Mouse (Mus musculus) lung, embryonic 15.5 days (tissue): ENCODE results near the gene Ermn. TPM values are rescaled to one million over a fixed set of nuclear protein-coding genes. Genes with fewer than 3 reads are reported as not detected.

ENCODE experiments used
- ATAC-seq: fragments of 200-750 bp; cut with Nextera tagmentation; 2 replicates; pipeline ENCODE4 v1.8.0; 2017; ENCODE audit warnings: moderate number of reproducible peaks, borderline replicate concordance; ENCODE audit not compliant: low FRiP score, low TSS enrichment; ENCODE audit errors: extremely low read depth
- H3K27ac ChIP-seq: fragments of 300-500 bp; sonication (generic); 2 replicates; pipeline ENCODE4 v1.5.1; 2015; ENCODE audit warnings: moderate library complexity, mild to moderate bottlenecking, inconsistent platforms
- H3K27me3 ChIP-seq: fragments of 300-500 bp; sonication (generic); 2 replicates; pipeline ENCODE4 v1.6.1; 2015; ENCODE audit warnings: inconsistent platforms
- H3K36me3 ChIP-seq: fragments of 300-500 bp; sonication (generic); 2 replicates; pipeline ENCODE4 v1.6.1; 2015; ENCODE audit warnings: inconsistent platforms
- H3K4me1 ChIP-seq: fragments of 300-500 bp; sonication (generic); 2 replicates; pipeline ENCODE4 v1.6.1; 2015; ENCODE audit warnings: inconsistent platforms
- H3K4me2 ChIP-seq: fragments of 300-500 bp; sonication (generic); 2 replicates; pipeline ENCODE4 v1.6.1; 2015; ENCODE audit warnings: inconsistent platforms, mild to moderate bottlenecking, moderate library complexity
- H3K4me3 ChIP-seq: fragments of 300-500 bp; sonication (generic); 2 replicates; pipeline ENCODE4 v1.5.1; 2015; ENCODE audit warnings: mild to moderate bottlenecking, inconsistent platforms
- H3K9ac ChIP-seq: fragments of 300-500 bp; sonication (generic); 2 replicates; pipeline ENCODE4 v1.6.1; 2015; ENCODE audit warnings: inconsistent platforms
- H3K9me3 ChIP-seq: fragments of 300-500 bp; sonication (generic); 2 replicates; pipeline ENCODE4 v1.6.1; 2016; ENCODE audit warnings: inconsistent platforms
- WGBS: fragments of 180-500 bp; shearing (Covaris S2); methylation state at CpG from one replicate; pipeline ENCODE4 v1.1.7; 2015; 5-methylcytosine and 5-hydroxymethylcytosine counted together
- polyA plus RNA-seq: library from polyadenylated mRNA; unstranded; fragments of >200 nt; fragmentation: Nextera tagmentation; extraction: Ambion mirVana; gene quantifications from 2 replicates; pipeline ENCODE4 v1.2.1, GENCODE M21; 2015

Ermn gene
- not detected in 2 replicates for polyA plus RNA-seq

DNA sequence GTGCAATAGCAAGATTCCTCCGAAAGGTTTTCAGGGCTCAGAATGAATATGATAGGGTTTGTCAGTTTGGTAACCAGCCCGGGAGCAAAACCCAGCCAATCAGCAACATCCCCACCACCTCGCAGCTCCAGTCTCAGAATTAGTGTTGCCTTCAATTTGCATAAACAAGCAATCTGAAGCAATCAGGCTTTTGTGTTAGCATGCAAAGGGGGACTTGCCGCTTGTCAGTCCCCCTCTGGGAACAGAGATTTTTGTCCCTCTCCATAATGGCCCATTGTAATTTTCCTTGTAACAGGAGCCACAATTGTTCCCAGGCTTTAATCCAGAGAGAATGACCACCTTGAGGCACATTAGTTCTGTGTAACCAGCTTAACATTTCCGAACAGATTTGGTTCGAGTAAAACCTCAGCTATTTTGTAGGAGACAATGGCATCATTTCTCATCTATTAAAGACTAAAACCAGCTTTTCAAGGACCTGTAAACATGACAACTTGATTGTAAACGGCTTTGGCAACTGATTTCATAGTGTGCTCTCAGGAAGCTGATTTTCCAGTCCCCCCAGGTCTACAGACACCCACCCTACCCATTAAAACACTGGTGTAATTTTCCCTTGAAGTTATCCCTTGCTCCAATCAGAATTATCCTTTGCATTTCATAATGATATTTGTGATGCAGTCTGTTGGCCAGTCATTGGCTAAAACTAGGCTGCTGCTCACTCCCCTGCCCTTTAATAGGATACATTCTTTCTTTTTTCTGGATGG is at the start of gene Ermn:
Gene Ermn (minus strand): TSS at position 44 of the 761 bp plus-strand sequence.
- no peak for ATAC-seq
- Histone ChIP-seq H3K9me3 (no peaks in the 10 kb centered on the region), H3K9ac (no peak within 1 kb of the TSS), H3K4me1 (no peaks in the 10 kb centered on the region), H3K27ac (no peak within 1 kb of the TSS), H3K27me3 (no peaks in the 10 kb centered on the region), H3K4me3 (no peak within 1 kb of the TSS), H3K4me2 (no peak within 1 kb of the TSS), H3K36me3 (no peaks in the 10 kb centered on the region)
- WGBS, result 46% methylated on average over 7 of the region's 7 CpGs

DNA sequence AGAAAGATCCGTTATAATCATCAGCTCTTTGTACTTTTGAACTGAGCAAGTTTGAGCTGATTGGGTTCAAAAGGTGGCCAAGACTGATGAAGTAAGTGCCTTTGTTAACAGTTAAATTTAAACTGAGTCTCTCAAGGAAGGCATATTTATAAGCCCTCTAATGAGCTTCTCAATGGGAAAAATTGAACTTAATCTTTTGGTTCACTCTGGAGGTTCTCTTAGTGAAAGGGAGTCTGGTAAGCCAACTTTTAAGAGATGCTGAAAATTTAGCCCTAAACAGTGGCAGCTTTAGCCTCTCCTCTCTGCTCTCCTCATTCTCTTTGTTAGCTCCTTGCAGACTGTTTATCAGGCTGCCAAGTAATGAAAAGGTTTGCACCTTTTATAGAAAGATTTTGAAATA is 42.2 kb upstream of the Ermn start:
- Histone ChIP-seq H3K27me3 (no peaks in the 10 kb centered on the region), H3K9ac (no peak overlapping the region), H3K4me1 (no peaks in the 10 kb centered on the region), H3K4me2 (no peak overlapping the region), H3K9me3 (no peaks in the 10 kb centered on the region), H3K4me3 (no peak overlapping the region), H3K27ac (no peak overlapping the region), H3K36me3 (no peaks in the 10 kb centered on the region)
- no peak for ATAC-seq
- WGBS, result 52% methylated on average over 1 of the region's 1 CpGs

DNA sequence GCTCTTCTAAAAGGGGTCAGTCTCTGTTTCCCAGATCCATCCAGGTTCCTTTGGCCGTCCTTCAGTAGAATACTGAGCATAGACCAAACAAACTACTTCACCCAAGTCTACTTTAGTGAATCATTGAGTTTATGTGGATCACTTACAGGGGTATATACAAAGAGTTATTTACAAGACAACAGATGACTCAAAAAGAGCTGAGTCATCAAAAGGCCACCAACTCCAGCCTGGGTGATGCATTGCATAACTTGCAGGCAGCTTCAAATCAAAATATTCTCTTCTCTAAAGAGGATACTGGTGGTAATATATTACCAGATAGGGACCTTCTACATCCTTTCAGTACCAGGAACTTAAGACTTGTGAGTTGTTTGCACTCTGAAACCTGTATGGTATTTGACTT is 33.8 kb upstream of the Ermn start:
- 81% methylated on average over 1 of the region's 1 CpGs for WGBS
- ATAC-seq, result no peak
- Histone ChIP-seq H3K4me3 (no peak overlapping the region), H3K9ac (no peak overlapping the region), H3K4me1 (no peaks in the 10 kb centered on the region), H3K4me2 (no peak overlapping the region), H3K27ac (no peak overlapping the region), H3K27me3 (no peaks in the 10 kb centered on the region), H3K36me3 (no peaks in the 10 kb centered on the region), H3K9me3 (no peaks in the 10 kb centered on the region)

DNA sequence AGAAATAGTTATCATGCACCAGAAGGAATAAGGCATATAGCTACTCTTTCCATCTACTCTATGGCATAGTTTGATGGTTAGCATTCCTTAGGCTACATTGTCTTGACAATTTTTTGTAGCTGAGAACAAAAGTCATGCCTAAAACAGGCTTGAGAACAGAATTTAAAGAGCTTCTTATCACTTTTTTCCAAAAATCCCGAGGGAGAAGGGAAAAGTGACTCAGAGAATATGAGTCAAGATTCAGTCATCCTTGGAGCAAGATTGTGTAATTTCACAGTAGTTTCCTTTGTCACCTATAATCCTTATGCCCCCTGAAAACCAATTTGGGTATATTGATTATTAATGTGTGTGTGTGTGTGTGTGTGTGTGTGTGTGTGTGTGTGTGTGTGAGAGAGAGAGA is 27.2 kb upstream of the Ermn start:
- Histone ChIP-seq H3K9me3 (no peaks in the 10 kb centered on the region), H3K27ac (no peak overlapping the region), H3K9ac (no peak overlapping the region), H3K36me3 (no peaks in the 10 kb centered on the region), H3K4me3 (no peak overlapping the region), H3K4me1 (no peaks in the 10 kb centered on the region), H3K4me2 (no peak overlapping the region), H3K27me3 (no peaks in the 10 kb centered on the region)
- 27% methylated on average over 1 of the region's 1 CpGs for WGBS
- no peak for ATAC-seq

DNA sequence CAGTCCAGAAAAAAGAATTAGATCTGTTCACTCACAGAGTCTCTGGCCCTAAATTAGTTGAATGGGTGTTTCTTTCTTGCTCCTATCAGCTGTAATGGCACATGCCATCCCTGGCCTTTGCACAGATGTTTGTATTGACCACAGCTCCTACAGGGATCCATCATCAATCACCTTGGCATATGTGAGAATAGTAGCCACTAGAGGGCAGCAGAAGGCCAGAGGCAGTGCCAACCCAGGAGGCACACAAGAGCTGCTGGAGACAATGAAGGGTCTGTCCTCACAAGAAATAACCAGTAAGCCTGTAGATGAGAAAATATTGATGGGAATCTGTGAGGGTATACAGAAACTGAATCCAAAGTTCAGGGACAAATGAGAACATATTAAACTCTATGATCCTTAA is 2.7 kb upstream of the Ermn start:
- ATAC-seq, result no peak
- Histone ChIP-seq H3K27ac (no peak overlapping the region), H3K4me3 (no peak overlapping the region), H3K27me3 (no peaks in the 10 kb centered on the region), H3K4me1 (no peaks in the 10 kb centered on the region), H3K9me3 (no peaks in the 10 kb centered on the region), H3K9ac (no peak overlapping the region), H3K36me3 (no peaks in the 10 kb centered on the region), H3K4me2 (no peak overlapping the region)

DNA sequence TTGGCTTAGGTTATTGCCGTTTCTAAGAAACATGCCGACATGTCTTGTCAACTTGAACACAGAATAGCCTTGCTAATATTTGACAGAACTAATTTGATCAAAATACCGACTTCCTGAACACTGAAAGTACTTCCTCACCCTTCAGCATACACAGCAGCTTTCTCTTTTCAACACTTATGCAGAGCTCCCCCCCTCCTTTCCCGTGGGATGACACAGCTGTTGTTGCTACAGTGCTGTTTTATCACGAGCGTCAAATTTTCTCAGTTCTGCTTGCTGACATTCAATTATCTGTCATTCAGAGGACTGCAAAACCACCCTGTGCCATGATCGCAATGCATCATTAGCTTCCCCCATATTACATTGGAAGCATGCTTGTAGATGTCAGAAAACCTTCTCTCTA is 10.8 kb downstream of the Ermn start:
- H3K4me3 ChIP-seq, result no peak overlapping the region
- H3K4me2 ChIP-seq, result no peak overlapping the region
- H3K36me3 ChIP-seq, result no peaks in the 10 kb centered on the region
- WGBS, result 47% methylated on average over 7 of the region's 7 CpGs
- no peak for ATAC-seq
- no peaks in the 10 kb centered on the region for H3K4me1 ChIP-seq
- no peak overlapping the region for H3K9ac ChIP-seq
- no peaks in the 10 kb centered on the region for H3K27me3 ChIP-seq
- H3K27ac ChIP-seq, result no peak overlapping the region
- no peaks in the 10 kb centered on the region for H3K9me3 ChIP-seq

DNA sequence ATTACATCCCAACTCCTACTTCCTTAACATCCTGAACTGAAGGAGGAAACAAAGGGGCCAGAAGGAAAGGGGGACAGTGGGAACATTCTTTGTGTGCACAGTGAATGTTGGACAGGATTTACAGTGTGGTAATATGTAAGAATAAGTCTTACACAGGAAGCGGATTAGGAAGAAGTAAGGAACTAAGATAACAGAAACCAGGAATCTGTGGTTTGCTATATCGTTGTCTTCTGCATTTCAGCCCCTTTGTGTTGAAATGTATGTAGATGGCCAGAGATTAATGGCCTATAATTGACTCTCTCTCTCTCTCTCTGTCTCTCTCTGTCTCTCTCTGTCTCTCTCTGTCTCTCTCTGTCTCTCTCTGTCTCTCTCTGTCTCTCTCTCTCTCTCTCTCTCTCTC is 15.7 kb downstream of the Ermn start:
- H3K36me3 ChIP-seq, result no peaks in the 10 kb centered on the region
- no peaks in the 10 kb centered on the region for H3K27me3 ChIP-seq
- H3K9me3 ChIP-seq, result no peaks in the 10 kb centered on the region
- H3K4me1 ChIP-seq, result no peaks in the 10 kb centered on the region
- H3K9ac ChIP-seq, result no peak overlapping the region
- H3K4me2 ChIP-seq, result no peak overlapping the region
- H3K27ac ChIP-seq, result no peak overlapping the region
- no peak for ATAC-seq
- 78% methylated on average over 2 of the region's 2 CpGs for WGBS
- no peak overlapping the region for H3K4me3 ChIP-seq

DNA sequence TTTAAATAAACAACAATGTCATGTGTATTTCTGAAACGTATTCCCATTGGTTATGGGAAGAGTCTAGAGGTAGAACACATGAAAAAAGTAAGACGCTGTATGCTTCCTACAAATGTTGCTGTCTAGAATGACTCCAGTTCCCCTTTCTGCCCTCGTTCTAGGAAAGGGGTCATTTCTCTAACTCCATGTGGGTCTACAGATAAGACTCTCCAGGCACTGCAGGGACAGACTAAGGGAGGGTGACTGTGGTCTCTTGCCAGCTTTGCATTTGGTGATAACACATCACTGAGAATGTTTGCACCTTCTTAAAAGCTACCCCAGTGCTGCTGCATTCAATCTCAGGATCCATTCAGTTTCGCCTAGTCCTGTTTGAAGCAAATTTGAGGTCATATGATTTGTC is 17.0 kb downstream of the Ermn start:
- no peak overlapping the region for H3K9ac ChIP-seq
- no peaks in the 10 kb centered on the region for H3K36me3 ChIP-seq
- H3K27ac ChIP-seq, result no peak overlapping the region
- no peak for ATAC-seq
- H3K9me3 ChIP-seq, result no peaks in the 10 kb centered on the region
- H3K4me1 ChIP-seq, result no peaks in the 10 kb centered on the region
- H3K4me2 ChIP-seq, result no peak overlapping the region
- no peaks in the 10 kb centered on the region for H3K27me3 ChIP-seq
- 75% methylated on average over 4 of the region's 4 CpGs for WGBS
- no peak overlapping the region for H3K4me3 ChIP-seq

DNA sequence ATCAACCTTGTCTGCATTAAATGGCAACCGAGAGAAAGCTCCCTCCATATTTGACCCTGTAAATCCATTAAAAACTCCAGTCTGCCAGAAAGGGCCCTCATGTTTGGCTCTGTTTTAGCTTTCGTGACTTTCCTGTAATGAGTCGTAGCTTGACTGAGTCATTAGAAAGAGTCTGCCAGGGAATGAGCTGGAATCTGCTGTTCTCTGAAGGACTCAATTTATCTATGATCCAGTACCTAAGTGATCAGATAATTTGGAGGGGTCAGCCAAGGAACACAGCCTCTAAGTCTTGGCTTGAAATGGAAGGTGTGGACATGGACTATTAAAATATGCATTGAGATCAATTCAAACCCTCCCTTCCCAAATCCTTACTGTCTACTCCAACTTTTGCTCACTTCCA is 21.2 kb downstream of the Ermn start:
- Histone ChIP-seq H3K4me3 (no peak overlapping the region), H3K27me3 (no peaks in the 10 kb centered on the region), H3K9ac (no peak overlapping the region), H3K36me3 (no peaks in the 10 kb centered on the region), H3K9me3 (no peaks in the 10 kb centered on the region), H3K4me2 (no peak overlapping the region), H3K4me1 (no peaks in the 10 kb centered on the region), H3K27ac (no peak overlapping the region)
- ATAC-seq, result no peak
- WGBS, result 77% methylated on average over 3 of the region's 3 CpGs

DNA sequence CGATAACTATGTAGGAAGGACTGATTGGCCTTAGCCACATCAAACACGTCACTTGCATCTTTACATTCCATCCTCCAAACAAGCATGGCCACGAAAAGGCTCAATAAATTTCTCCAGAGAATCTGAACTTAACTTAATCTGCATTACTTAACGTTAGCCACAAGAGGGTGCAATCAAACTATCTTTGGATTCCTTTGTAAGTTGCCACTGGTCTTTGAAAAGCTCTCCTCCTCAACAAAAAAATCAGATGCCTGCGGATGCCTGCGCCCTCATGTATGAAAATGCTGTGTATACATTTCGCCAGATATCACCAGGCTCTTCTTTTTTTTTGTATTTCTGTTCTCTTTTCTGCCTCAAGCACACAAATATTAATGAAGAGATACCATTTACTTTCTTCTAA is 23.3 kb downstream of the Ermn start:
- no peaks in the 10 kb centered on the region for H3K9me3 ChIP-seq
- no peaks in the 10 kb centered on the region for H3K27me3 ChIP-seq
- no peak for ATAC-seq
- H3K9ac ChIP-seq, result no peak overlapping the region
- H3K36me3 ChIP-seq, result no peaks in the 10 kb centered on the region
- no peaks in the 10 kb centered on the region for H3K4me1 ChIP-seq
- WGBS, result 18% methylated on average over 7 of the region's 7 CpGs
- H3K4me2 ChIP-seq, result no peak overlapping the region
- H3K27ac ChIP-seq, result no peak overlapping the region
- H3K4me3 ChIP-seq, result no peak overlapping the region

DNA sequence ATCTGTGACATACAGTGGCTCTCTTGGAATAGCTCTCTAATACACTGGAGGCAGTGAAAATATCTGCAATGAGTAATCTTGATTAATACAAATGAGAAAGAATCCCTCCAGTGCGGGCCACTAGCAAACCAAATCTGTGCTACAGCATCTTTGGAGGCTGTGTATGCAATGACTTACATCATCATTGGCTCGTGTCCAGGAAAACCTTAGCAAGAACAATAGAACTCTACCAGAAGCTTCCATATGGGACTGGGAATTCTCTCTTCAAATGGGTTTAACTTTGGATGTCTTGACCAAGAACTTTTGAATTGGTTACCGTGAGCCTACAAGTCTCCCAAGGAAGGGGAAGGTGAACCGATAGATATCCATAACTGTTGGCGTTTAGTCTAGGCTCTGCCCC is 25.9 kb downstream of the Ermn start:
- Histone ChIP-seq H3K9ac (no peak overlapping the region), H3K27ac (no peak overlapping the region), H3K36me3 (no peaks in the 10 kb centered on the region), H3K4me2 (no peak overlapping the region), H3K9me3 (no peaks in the 10 kb centered on the region), H3K4me3 (no peak overlapping the region), H3K27me3 (no peaks in the 10 kb centered on the region), H3K4me1 (no peaks in the 10 kb centered on the region)
- WGBS, result 71% methylated on average over 5 of the region's 5 CpGs
- ATAC-seq, result no peak

DNA sequence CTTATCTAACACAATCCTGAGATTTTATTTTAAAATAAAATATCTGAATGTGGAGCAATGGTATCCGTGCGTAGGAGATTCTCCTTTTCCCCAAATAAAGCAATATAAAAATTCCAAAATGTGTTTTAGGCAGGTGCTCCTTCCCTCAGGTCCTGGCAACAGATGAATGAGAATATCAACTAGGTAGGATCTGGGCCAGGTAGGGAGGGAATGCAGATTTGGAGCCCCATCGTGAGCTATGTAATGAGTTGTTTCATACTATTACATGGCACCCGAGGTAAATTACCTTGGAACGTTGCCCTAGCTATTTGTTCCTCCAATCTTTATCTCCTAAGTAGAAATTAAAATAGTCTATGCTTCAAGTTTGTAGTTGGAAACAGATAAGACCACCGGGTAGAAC is 29.1 kb downstream of the Ermn start:
- Histone ChIP-seq H3K9me3 (no peaks in the 10 kb centered on the region), H3K9ac (no peak overlapping the region), H3K4me1 (no peaks in the 10 kb centered on the region), H3K27me3 (no peaks in the 10 kb centered on the region), H3K4me2 (no peak overlapping the region), H3K36me3 (no peaks in the 10 kb centered on the region), H3K27ac (no peak overlapping the region), H3K4me3 (no peak overlapping the region)
- 80% methylated on average over 6 of the region's 6 CpGs for WGBS
- no peak for ATAC-seq

DNA sequence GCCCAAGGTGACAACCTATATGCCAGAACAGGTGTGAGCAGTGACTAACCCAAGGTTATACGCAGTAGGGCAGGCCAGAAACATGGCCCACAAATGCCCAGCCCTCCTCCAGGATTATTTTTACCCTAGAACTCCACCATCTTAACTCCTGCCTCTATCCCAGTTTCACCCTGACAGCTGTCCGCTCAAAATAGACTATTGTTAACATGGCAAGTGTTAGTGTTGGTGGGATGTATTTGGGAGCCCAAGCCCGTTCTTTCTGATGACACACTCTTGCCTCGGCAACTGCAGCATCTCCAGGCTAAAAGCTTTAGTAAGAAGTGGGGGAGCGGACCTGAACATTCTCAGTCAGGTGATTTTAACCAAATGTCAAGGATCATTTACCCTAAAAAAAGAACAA is 45.6 kb downstream of the Ermn start:
- ATAC-seq, result no peak
- Histone ChIP-seq H3K27ac (no peak overlapping the region), H3K27me3 (no peaks in the 10 kb centered on the region), H3K9me3 (no peaks in the 10 kb centered on the region), H3K4me2 (no peak overlapping the region), H3K4me1 (no peaks in the 10 kb centered on the region), H3K9ac (no peak overlapping the region), H3K36me3 (no peaks in the 10 kb centered on the region), H3K4me3 (no peak overlapping the region)
- 79% methylated on average over 5 of the region's 5 CpGs for WGBS
